Mouse (Mus musculus) liver, embryonic 14 days (tissue): ENCODE measurements around the gene Tlcd1. TPM values are rescaled to one million over a fixed set of nuclear protein-coding genes. Genes with fewer than 3 reads are reported as not detected.

Experiments
- polyA plus RNA-seq: library from polyadenylated mRNA; depleted of rRNA; stranded (reverse); fragments of >200 nt; gene quantifications from 2 replicates; pipeline ENCODE4 v1.2.3, GENCODE M21; 2012; rRNA removed

Gene Tlcd1
- 65.0 and 65.7 TPM in 2 replicates for polyA plus RNA-seq

DNA sequence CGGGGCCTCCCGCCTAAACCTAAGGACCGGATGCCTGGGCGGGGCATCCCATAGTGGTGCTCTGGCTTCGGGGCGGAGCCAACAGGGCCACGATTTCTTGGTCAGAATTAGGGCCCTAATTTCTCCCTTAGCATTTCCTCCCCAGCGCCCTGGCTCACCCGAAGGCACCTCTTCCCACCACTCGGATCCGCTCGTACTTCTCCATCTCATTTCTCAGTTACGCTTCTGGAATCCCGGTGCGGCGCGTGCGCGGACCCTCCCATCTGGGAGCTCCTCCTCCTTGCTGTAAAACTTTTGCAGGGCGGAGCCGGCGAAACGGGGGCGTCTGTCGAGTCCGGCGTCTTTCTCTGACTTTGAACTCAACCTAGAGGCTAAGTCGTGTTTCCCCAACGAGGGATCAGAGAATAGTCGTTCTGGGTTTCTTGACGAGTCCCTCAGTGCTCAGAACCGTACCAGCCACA is at the start of gene Tlcd1, which contains the start of gene Nek8:
Gene Tlcd1, plus strand, starts transcription at position 310 of the 461 bp plus-strand sequence.
Gene Nek8, minus strand, starts transcription at position 274 of the 461 bp plus-strand sequence.

DNA sequence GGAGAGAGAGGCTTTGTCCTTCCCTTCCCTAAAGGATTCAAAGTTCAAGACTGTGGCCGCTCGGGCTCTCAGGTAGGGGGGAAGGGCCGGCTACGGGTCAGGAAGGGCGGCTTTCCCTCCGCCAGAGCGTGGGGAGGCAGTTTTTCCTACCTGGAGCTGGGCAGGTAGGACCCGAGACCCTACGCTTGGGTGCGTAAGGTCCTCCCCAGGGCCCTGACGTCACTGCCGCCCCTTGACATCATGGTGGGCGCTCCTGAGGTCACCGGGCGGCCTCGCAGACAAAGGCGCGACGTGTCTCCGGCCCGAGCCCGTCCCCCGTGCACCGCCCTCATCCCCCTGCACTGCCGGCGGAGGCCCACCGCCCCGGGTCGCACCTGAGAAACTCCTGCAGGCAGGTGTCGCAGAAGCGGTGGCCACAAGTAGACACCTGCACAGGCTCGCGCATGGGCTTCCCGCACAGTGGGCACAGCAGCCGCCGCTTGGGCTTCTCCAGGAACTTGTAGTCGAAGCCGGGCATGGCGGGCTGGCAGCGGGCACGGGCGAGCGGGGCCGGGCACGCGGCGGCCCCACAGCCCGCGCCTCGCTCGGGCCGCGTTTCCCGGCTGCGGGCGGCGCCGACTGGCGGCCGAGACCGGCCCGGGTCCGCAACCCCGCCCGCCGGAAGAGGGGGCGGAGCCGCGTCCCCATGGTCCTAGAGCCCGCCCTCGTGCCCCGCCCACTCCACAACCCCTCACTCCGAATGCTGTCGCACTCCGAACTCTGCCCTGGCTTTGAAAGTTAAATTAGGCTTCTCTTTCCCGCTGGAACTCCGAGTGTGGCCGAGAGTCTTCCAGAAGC is 11.4 kb upstream of the Tlcd1 start, which contains the start of gene Traf4:
Gene Traf4, minus strand, starts transcription at position 666 of the 837 bp plus-strand sequence.

DNA sequence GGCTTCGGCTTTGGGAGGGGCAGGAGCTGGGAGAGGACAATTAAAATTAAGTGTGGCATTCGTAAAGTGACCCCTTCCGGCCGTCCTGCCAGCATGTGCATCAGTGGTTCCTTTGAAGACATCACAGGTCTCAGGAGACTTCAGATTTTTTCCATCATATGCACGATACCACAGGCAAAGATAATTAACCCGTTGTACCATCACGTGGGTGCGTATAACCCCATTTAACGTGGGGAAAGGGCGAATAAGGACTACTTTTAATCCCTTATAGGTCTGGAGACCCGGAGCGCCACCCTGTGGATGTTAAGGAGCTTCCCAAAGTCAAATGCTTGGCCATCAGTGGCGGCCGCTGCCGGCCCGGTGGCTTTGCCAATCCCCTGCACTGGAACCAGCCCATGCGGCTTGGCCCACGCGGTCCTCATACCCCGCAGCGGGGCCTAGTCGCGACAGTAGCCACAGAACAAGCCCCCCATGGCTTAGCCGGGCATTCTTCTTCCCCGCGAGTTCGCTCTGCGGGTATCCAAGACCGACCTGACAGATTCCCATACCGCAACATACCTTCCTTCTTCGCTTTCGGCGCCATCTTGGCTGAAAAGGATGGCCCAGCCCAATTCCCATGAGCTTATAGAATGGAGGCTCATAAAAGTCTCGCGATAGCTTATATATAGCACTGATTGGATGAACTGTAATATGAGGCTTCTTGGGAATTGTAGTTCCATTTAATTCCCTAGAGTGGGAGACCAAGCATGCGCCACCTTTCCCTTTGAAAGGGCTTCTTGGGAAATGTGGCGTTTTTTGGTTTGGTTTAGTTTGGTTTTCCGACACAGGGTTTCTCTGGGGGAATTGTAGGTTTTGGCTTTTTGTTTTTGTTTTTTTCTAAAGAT is 6.7 kb downstream of the Tlcd1 start, which contains the start of gene Rpl23a:
Gene Rpl23a, minus strand, starts transcription at position 624 of the 884 bp plus-strand sequence.

DNA sequence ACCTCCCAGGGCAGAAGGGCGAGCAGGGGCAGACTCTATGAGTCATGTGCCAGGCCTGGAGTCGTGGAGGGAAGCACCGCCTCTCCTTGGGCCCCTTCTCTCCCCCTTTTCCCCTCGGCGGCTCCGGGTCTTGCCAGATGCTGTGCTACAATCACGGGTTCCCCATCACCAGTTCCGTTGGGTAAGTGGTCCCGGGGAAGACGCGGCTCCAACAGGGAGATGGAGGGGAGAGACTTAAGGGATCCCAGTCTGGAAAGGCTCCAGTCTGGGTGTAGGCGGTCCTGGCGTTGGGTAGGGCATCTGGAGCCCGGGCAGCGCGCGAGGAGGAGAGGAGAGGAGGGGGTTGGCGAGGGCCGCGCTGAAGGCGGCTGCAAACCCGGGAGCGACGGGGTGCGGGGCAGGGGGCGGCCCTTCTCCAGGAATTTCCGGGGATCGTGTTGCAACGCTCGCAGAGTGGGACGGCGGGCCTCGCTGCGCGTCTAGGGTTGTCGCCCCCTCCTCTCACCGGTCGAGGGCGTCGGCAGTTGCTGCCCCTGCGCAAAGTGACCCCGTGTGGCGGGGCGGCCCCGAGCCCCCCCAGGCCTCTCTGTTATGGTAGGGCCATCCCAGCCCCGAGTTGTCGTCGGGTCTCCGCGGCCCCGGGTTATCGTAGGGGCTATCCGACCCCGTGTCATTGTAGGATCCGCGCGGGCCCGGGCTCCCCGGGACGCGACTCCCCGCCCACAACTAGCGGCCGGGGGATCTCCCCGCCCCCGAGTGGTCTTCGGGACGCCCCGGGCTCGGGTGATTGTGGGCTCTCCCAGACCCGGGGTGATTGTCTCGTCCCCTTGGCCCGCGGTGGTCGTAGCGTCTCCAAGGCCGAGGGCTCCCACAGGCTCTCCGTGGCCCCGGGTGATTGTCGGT is 12.1 kb downstream of the Tlcd1 start, which contains the start of gene Rab34:
Gene Rab34, plus strand, starts transcription at position 100 of the 903 bp plus-strand sequence.

DNA sequence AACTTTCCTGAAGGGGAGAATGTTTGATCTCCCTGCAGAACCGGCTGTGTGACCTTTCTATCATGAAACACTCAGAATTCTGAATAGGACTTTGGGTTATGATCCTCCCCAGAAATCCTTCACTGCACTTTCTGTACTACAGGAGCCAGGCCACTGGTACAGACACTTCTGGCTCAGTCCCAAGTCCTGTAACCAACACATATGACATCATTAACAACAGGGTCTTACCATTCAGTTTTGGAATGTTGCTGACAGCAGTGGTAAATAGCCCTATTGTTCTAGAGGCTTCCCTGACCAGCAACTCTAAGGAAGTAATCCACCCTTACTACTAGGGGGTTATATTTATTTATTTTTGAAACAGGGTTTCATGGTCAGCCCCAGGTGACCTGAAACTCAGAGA is 16.6 kb downstream of the Tlcd1 start, which contains the start of gene Proca1:
Gene Proca1, plus strand, starts transcription at position 280 of the 400 bp plus-strand sequence.

Other genes with a start within 250 kb of the Tlcd1 start
- 0.05 TPM in 1 of 2 replicates, not detected in the other for gene Sez6, start 245.9 kb upstream of the Tlcd1 start, polyA plus RNA-seq
- gene Phf12, start 194.0 kb upstream of the Tlcd1 start, polyA plus RNA-seq = 16.6 and 20.0 TPM in 2 replicates
- gene Dhrs13, start 144.4 kb upstream of the Tlcd1 start, polyA plus RNA-seq = 8.1 and 9.3 TPM in 2 replicates
- 15.5 and 16.9 TPM in 2 replicates for gene Flot2, start 138.8 kb upstream of the Tlcd1 start, polyA plus RNA-seq
- gene Eral1, start 96.3 kb upstream of the Tlcd1 start, polyA plus RNA-seq = 8.0 and 10.2 TPM in 2 replicates
- 2.3 and 2.6 TPM in 2 replicates for gene Fam222b, start 82.1 kb upstream of the Tlcd1 start, polyA plus RNA-seq
- gene Traf4, start 11.1 kb upstream of the Tlcd1 start, polyA plus RNA-seq = 29.3 and 33.9 TPM in 2 replicates
- 9.5 and 11.0 TPM in 2 replicates for gene Nek8, start within 50 bp of the Tlcd1 start, polyA plus RNA-seq
- 1,425 and 1,557 TPM in 2 replicates for gene Rpl23a, start 6.9 kb downstream of the Tlcd1 start, polyA plus RNA-seq
- gene Rab34, start 11.7 kb downstream of the Tlcd1 start, polyA plus RNA-seq = 6.6 and 6.7 TPM in 2 replicates
- 0.07 and 0.25 TPM in 2 replicates for gene Proca1, start 16.7 kb downstream of the Tlcd1 start, polyA plus RNA-seq
- 31.8 and 35.8 TPM in 2 replicates for gene Sdf2, start 69.0 kb downstream of the Tlcd1 start, polyA plus RNA-seq
- gene Supt6, start 69.3 kb downstream of the Tlcd1 start, polyA plus RNA-seq = 6.9 and 8.8 TPM in 2 replicates
- gene 2610507B11Rik, start 85.0 kb downstream of the Tlcd1 start, polyA plus RNA-seq = 20.0 and 24.6 TPM in 2 replicates
- 0.18 and 0.21 TPM in 2 replicates for gene BC030499, start 114.1 kb downstream of the Tlcd1 start, polyA plus RNA-seq
- 36.6 and 42.5 TPM in 2 replicates for gene Spag5, start 124.8 kb downstream of the Tlcd1 start, polyA plus RNA-seq
- 4.2 TPM in 2 replicates for gene Aldoc, start 146.3 kb downstream of the Tlcd1 start, polyA plus RNA-seq
- gene Pigs, start 151.7 kb downstream of the Tlcd1 start, polyA plus RNA-seq = 16.9 and 19.0 TPM in 2 replicates
- gene Unc119, start 166.8 kb downstream of the Tlcd1 start, polyA plus RNA-seq = 30.0 and 34.5 TPM in 2 replicates
- gene Foxn1, start 209.8 kb downstream of the Tlcd1 start, polyA plus RNA-seq = not detected in 2 replicates
- gene Slc13a2, start 245.5 kb downstream of the Tlcd1 start, polyA plus RNA-seq = not detected in 2 replicates